Mouse (Mus musculus) embryonic facial prominence, embryonic 11.5 days (tissue): Measurements from ENCODE around the gene Tcf7l2. TPM values are rescaled to one million over a fixed set of nuclear protein-coding genes. Genes with fewer than 3 reads are reported as not detected.
A peak's percentile ranks its signal among the peaks of the same experiment; 100 is the strongest.

Source experiments
- ATAC-seq: fragments of 200-750 bp; cut with Nextera tagmentation; replicated peaks from 2 replicates; pipeline ENCODE4 v1.8.0; 2017; ENCODE audit warnings: low read depth; ENCODE audit not compliant: insufficient number of reproducible peaks, low FRiP score, low TSS enrichment
- DNase-seq: peaks from one replicate; pipeline ENCODE4 v3.0.0-alpha.2; 2015; ENCODE audit warnings: low spot score
- H3K27ac ChIP-seq: fragments of 300-500 bp; sonication (generic); replicated peaks from 2 replicates; pipeline ENCODE4 v1.5.1; 2014; ENCODE audit warnings: mild to moderate bottlenecking, low read depth, low read length, control low read depth
- H3K27me3 ChIP-seq: fragments of 300-500 bp; sonication (generic); 2 replicates; pipeline ENCODE4 v1.6.1; 2014; ENCODE audit warnings: mild to moderate bottlenecking, low read length, moderate library complexity, mixed read lengths; ENCODE audit not compliant: control insufficient read depth, insufficient read depth
- H3K36me3 ChIP-seq: fragments of 300-500 bp; sonication (generic); replicated peaks from 2 replicates; pipeline ENCODE4 v1.6.1; 2014; ENCODE audit warnings: low read depth, mild to moderate bottlenecking, low read length, moderate library complexity, mixed read lengths; ENCODE audit not compliant: control insufficient read depth, insufficient read depth
- H3K4me1 ChIP-seq: fragments of 300-500 bp; sonication (generic); 2 replicates; pipeline ENCODE4 v1.6.1; 2014; ENCODE audit warnings: low read length, mixed read lengths; ENCODE audit not compliant: control insufficient read depth, insufficient read depth
- H3K4me2 ChIP-seq: fragments of 300-500 bp; sonication (generic); 2 replicates; pipeline ENCODE4 v1.6.1; 2014; ENCODE audit warnings: low read depth, mild to moderate bottlenecking, control low read depth, low read length, moderate library complexity
- H3K4me3 ChIP-seq: fragments of 300-500 bp; sonication (generic); 2 replicates; pipeline ENCODE4 v1.5.1; 2014; ENCODE audit warnings: low read depth, low read length, control low read depth
- H3K9ac ChIP-seq: fragments of 300-500 bp; sonication (generic); replicated peaks from 2 replicates; pipeline ENCODE4 v1.6.1; 2014; ENCODE audit warnings: mild to moderate bottlenecking, control low read depth, low read length
- H3K9me3 ChIP-seq: fragments of 300-500 bp; sonication (generic); replicated peaks from 2 replicates; pipeline ENCODE4 v1.6.1; 2016; ENCODE audit warnings: mild to moderate bottlenecking, low read length, inconsistent platforms, mixed read lengths; ENCODE audit not compliant: control insufficient read depth
- WGBS: fragments of 180-500 bp; shearing (Covaris S2); extraction: QIAGEN DNeasy Blood & Tissue Kit; methylation state at CpG from one replicate; pipeline ENCODE4 v1.1.7; 2014; 5-methylcytosine and 5-hydroxymethylcytosine counted together
- polyA plus RNA-seq: library from polyadenylated mRNA; unstranded; fragments of >200 nt; fragmentation: Nextera tagmentation; extraction: Ambion mirVana; gene quantifications from 2 replicates; pipeline ENCODE4 v1.2.1, GENCODE M21; 2014

Gene Tcf7l2
- polyA plus RNA-seq, 1 experiment from 2014 or later, result 107 TPM

DNA sequence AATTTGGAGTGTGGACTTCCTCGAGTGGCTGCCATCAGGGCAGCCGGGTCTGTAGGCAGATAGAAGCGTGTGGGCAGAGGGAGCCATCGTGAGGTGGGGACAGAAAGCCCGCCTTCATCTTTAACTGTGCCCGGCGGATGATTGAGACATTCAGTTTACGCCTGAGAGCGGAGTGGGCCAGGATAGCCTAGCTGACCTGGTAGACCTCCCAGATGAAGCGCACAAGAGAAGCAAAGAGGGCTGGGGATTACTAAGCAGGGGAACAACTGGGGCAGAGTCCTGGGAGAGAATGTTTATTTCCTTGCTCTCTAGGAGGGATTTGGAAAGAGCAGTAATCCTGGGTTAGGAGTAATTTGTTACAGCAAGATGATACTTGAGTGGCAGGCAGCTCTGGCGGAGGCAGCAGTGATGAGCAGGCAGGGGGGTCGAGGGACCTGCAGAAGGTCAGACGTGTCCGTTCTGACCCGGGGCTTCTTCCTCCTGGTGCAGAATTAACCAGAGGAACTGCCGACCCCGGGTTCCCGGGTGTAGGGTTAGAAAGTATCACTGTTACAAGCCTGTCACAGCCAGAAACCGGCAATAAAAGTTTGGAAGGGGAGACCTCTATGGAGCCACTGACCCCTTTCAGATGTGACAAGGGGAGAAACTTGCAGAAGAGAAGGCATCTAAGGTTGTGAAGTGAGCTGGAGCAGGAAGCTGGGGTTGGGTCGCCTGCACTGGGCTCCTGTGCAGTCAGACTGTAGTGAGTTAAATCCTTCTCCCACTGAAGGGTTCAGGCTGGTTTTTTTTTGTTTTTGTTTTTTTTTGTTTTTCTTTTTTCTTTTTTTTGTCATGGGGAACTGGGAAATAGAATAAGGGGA lies 65.8 kb downstream of the Tcf7l2 start:
- Histone ChIP-seq H3K36me3 (no peaks in the 10 kb centered on the region), H3K4me1 (peaks cover 5% of the 10 kb centered on the region), H3K27me3 (no peaks in the 10 kb centered on the region), H3K4me3 (no peak overlapping the region), H3K9me3 (no peaks in the 10 kb centered on the region), H3K4me2 (peak overlapping the region; percentile 0; the same call in 1 of the 2 replicates), H3K9ac (0 out of 2 replicates have a peak overlapping the region, but pooled peaks have one; percentile 1), H3K27ac (peak overlapping the region; percentile 61; the same call in 1 of the 2 replicates)
- WGBS, result 11% methylated on average over 20 of the region's 20 CpGs
- no peak; the same call in 1 of the 2 replicates for ATAC-seq
- peak; percentile 45 for DNase-seq

DNA sequence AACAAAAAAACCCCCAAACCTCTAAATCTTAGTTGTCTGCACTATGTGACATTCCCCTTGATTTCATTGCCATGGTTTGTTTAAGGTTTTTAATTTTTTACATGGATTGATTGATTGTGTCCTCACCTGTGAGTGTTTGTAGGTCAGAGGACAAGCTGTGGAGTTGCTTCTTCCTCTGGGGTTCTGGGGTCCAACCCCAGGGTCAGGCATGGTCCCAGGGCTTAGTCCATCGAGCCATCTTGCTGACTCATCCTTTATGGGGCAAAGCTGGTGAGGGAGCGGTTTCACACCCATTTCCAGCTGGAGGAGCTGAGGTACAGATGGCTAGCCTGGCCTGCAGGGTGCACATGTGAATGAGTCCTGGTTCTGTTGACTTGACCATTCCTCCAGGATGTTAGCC lies 66.7 kb downstream of the Tcf7l2 start:
- Histone ChIP-seq H3K27me3 (no peaks in the 10 kb centered on the region), H3K36me3 (no peaks in the 10 kb centered on the region), H3K4me2 (no peak overlapping the region), H3K27ac (no peak overlapping the region), H3K4me3 (no peak overlapping the region), H3K4me1 (peaks cover 5% of the 10 kb centered on the region), H3K9me3 (no peaks in the 10 kb centered on the region), H3K9ac (no peak overlapping the region)
- DNase-seq (no peak), ATAC-seq (no peak)
- 71% methylated on average over 2 of the region's 2 CpGs for WGBS

DNA sequence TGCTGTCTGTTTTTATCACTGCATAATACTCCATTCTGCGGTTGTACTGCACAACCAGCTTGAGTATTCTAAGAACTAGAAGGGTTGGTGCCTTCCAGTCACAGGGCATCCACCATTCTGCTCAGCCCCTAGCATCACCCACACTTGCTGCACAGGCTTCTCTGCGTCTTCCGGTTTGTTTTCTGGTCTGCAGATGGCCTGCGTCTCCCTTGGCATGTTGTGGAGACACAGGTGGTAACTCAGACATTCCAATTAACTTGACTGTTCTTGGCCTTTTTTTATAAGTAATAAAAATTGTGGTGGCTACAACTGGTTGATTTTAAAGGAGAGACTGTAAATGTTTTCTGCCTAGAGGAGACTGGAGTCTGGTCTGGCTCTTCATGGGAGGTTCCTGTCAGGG lies 67.9 kb downstream of the Tcf7l2 start:
- no peak overlapping the region for H3K4me3 ChIP-seq
- H3K9me3 ChIP-seq, result no peaks in the 10 kb centered on the region
- no peak overlapping the region for H3K9ac ChIP-seq
- no peak overlapping the region for H3K4me2 ChIP-seq
- WGBS, result 91% methylated on average over 4 of the region's 4 CpGs
- DNase-seq (no peak), ATAC-seq (no peak)
- H3K4me1 ChIP-seq, result peaks cover 5% of the 10 kb centered on the region
- H3K27ac ChIP-seq, result no peak overlapping the region
- H3K27me3 ChIP-seq, result no peaks in the 10 kb centered on the region
- no peaks in the 10 kb centered on the region for H3K36me3 ChIP-seq

DNA sequence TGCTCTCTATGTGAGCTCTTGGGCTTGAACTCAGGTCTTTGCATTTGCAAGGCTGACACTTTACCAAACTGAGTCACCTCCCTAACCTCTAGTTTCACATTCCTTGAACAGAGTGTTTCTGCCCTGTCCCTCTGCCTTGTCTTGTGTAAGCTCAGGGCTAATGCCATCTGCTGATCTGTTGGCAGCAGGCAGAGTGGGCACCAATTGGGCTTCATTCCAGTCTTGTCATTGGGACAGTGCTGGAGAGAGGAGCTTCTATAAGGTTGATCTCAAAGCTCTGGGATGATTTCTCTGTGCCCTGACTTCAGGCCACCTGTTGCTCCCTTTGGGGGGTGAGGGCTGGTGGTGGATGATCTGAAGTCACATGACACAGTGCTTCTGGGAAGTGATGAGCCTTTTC lies 70.6 kb downstream of the Tcf7l2 start:
- no peak overlapping the region for H3K4me2 ChIP-seq
- H3K9me3 ChIP-seq, result no peaks in the 10 kb centered on the region
- H3K9ac ChIP-seq, result no peak overlapping the region
- peaks cover 3% of the 10 kb centered on the region for H3K4me1 ChIP-seq
- no peak overlapping the region for H3K4me3 ChIP-seq
- H3K36me3 ChIP-seq, result no peaks in the 10 kb centered on the region
- no peak overlapping the region for H3K27ac ChIP-seq
- no peaks in the 10 kb centered on the region for H3K27me3 ChIP-seq
- no peak for DNase-seq
- ATAC-seq, result no peak

DNA sequence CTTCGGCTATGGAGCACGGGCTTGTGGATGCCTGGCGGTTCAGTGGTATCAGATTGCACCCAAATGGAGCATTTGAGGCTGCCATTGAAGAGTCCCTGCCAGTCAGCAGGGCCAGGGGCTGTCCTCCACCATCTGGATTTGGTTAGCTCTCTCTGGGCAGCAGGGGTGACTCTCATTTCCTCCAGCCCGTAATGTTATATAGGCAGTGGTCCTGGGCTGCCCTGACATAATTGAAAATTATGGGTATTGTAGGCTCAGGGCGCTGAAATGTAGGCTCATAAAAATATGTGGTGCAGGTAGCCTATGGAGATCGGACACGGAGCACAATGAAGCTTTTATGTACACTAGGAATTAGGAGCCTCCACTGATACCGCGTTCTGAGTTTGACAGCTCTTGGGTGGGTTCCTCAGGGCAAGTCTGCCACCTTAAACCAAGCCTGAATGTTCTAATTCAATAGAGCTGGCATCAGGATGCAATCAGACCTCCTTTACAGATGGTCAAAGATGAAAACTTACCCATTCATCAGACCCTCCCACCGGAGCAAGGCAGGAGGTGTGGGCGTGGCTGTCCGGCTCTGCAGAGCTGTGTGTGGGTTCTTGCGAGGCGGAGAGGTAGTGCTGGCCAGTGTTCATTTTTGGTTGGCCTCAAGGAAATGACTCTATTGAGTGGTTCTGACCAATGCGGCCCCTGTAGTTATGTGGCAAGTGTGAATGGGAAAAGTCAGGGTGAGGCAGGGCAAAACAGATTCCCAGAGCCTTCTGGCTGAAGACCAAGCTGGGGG lies 73.6 kb downstream of the Tcf7l2 start:
- peak; percentile 89 for ATAC-seq
- peak; percentile 94 for DNase-seq
- Histone ChIP-seq H3K9ac (no peak overlapping the region), H3K4me1 (peaks cover 2% of the 10 kb centered on the region; the same call in 1 of the 2 replicates), H3K36me3 (no peaks in the 10 kb centered on the region), H3K4me3 (no peak overlapping the region), H3K27me3 (no peaks in the 10 kb centered on the region), H3K4me2 (0 out of 2 replicates have a peak overlapping the region, but pooled peaks have one; percentile 2), H3K27ac (peak overlapping the region; percentile 25), H3K9me3 (no peaks in the 10 kb centered on the region)
- 26% methylated on average over 15 of the region's 15 CpGs for WGBS

DNA sequence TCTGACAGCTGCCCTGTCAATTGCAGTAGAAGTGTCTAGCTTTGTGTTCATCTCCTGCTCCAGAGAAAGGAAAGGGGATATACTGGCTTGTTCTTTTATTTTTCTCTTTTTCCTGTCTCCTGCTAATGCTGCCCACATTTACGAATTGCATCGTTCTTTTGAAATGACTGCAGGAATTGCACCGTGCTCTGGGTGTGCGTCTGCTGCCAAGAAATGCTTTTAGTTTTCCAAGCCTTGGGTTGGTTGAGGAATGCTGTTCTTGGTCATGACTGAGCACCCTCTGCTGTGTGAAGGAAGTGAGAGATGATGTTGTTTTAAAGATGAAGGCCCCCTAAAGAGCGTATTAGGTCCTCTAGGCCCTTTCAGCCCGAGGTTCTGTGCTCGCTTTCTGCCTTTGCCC lies 75.4 kb downstream of the Tcf7l2 start:
- 85% methylated on average over 7 of the region's 7 CpGs for WGBS
- DNase-seq (no peak), ATAC-seq (no peak)
- Histone ChIP-seq H3K27me3 (no peaks in the 10 kb centered on the region), H3K27ac (no peak overlapping the region), H3K9ac (no peak overlapping the region), H3K4me3 (no peak overlapping the region), H3K4me1 (peaks cover 2% of the 10 kb centered on the region; the same call in 1 of the 2 replicates), H3K36me3 (no peaks in the 10 kb centered on the region), H3K4me2 (no peak overlapping the region), H3K9me3 (no peaks in the 10 kb centered on the region)

DNA sequence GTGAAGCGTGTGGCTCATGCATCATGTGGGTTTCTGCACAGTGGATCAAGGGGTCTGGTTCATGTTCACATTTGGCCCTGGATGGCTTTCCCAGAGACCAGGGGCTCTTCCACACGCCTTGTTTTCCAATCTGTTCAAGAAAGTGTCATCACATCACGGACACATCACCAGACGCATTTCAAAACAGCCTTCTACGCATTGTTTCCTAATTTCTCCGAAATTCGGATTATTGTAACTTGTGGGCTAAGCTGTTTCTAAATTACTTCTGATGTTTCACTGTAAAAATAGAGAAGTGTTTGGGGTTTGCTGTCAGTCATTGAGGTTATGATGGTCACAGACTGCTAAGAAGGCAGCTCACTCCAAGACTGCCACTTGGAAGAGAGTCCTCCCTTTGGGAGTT lies 78.6 kb downstream of the Tcf7l2 start:
- peaks cover 3% of the 10 kb centered on the region; the same call in 1 of the 2 replicates for H3K4me1 ChIP-seq
- WGBS, result 95% methylated on average over 7 of the region's 7 CpGs
- no peaks in the 10 kb centered on the region for H3K27me3 ChIP-seq
- no peaks in the 10 kb centered on the region for H3K9me3 ChIP-seq
- no peak overlapping the region for H3K9ac ChIP-seq
- H3K36me3 ChIP-seq, result no peaks in the 10 kb centered on the region
- H3K4me2 ChIP-seq, result no peak overlapping the region
- no peak for DNase-seq
- H3K27ac ChIP-seq, result no peak overlapping the region
- H3K4me3 ChIP-seq, result no peak overlapping the region
- no peak for ATAC-seq
